9 mouse cellular contexts compared by ENCODE assay signal in the genomic region with DNA sequence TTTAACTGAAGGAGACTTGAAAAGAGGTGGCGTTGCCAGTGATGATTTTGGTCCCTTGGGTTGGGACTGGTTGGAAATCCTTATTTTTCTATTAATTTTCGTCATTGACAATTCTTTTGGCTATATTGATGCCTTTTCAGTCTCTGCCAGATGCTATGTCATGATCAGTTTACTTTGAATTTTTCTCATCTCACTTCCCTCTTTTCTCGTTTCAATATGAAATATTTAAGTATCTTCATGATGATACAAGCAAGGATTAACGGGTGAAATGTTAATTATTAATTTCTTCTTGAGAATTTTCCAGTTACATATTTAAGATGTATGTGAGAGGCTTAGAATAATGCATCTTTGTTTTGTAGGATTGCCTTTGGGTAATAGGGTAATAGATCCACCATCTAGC. TPM values are rescaled to one million over a fixed set of nuclear protein-coding genes. Genes with fewer than 3 reads are reported as not detected.
DNase-seq lines count a peak whose midpoint lies in the region; ATAC-seq and TF ChIP-seq lines count a peak whose summit lies in the region.
"Had no signal": no experiment of that assay in that cellular context is flagged by ENCODE, and none has a peak within 500 bp of the region (broad histone marks: within the 10 kb centered on the region; RNA-seq: fewer than 3 reads in every experiment).

No protein-coding gene starts in this region.

- no peaks in the 10 kb centered on the region for H3K27me3 ChIP-seq in heart, postnatal 0 days (ENCODE audit: control insufficient read depth, insufficient read depth, low read length)
- H3K27me3 ChIP-seq in MEL (ENCODE audit: control insufficient read depth in 1 of 2, insufficient read depth in 2 of 2, low read length in 2 of 2) = no peaks in the 10 kb centered on the region
- H3K27me3 ChIP-seq in hindbrain, embryonic 11.5 days (ENCODE audit: control insufficient read depth, insufficient read depth, low read length) = no peaks in the 10 kb centered on the region
- H3K27me3 ChIP-seq in midbrain, embryonic 10.5 days (ENCODE audit: low read depth, poor library complexity, severe bottlenecking) = peaks cover 10% of the 10 kb centered on the region; the same call in 1 of the 2 replicates
- H3K27me3 ChIP-seq: Patski had no signal

- H3K4me2 ChIP-seq in heart, postnatal 0 days (ENCODE audit: low read depth, low read length) = peak overlapping the region; percentile 91
- peak overlapping the region; percentile 67 for H3K4me2 ChIP-seq in hindbrain, embryonic 11.5 days (replicated peaks; ENCODE audit: low read depth, low read length)

- H3K36me3 ChIP-seq in heart, postnatal 0 days (replicated peaks; ENCODE audit: control insufficient read depth, insufficient read depth, low read length) = no peaks in the 10 kb centered on the region
- H3K36me3 ChIP-seq in MEL (ENCODE audit: control insufficient read depth in 1 of 2, insufficient read depth in 2 of 2, low read length in 2 of 2) = peaks cover 0 to 24% of the 10 kb centered on the region in 2 experiments; a peak in 2 of 4 replicates
- H3K36me3 ChIP-seq in hindbrain, embryonic 11.5 days (ENCODE audit: control insufficient read depth, insufficient read depth, low read length) = no peaks in the 10 kb centered on the region
- H3K36me3 ChIP-seq in midbrain, embryonic 10.5 days = no peaks in the 10 kb centered on the region

- peak overlapping the region; percentile 96 for H3K27ac ChIP-seq in heart, postnatal 0 days (ENCODE audit: low read depth)
- peak overlapping the region; percentile 4 for H3K27ac ChIP-seq in MEL (ENCODE audit: control insufficient read depth, low read depth, low read length)
- H3K27ac ChIP-seq in hindbrain, embryonic 11.5 days (ENCODE audit: low read depth, low read length) = peak overlapping the region; percentile 99
- peak overlapping the region; percentile 91 for H3K27ac ChIP-seq in midbrain, embryonic 10.5 days (replicated peaks)

- H3K4me1 ChIP-seq in heart, postnatal 0 days (ENCODE audit: control insufficient read depth, insufficient read depth) = peaks cover 10% of the 10 kb centered on the region
- H3K4me1 ChIP-seq in MEL (ENCODE audit: control insufficient read depth in 1 of 2, insufficient read depth in 2 of 2, low read length in 2 of 2) = peaks cover 12 to 15% of the 10 kb centered on the region in 2 experiments
- 0 out of 2 replicates have a peak, but pooled peaks cover 2% of the 10 kb centered on the region for H3K4me1 ChIP-seq in hindbrain, embryonic 11.5 days (replicated peaks; ENCODE audit: control insufficient read depth, insufficient read depth, low read length)
- H3K4me1 ChIP-seq in midbrain, embryonic 10.5 days = peaks cover 25% of the 10 kb centered on the region

- no peak for DNase-seq in heart, postnatal 0 days (ENCODE audit: low spot score)
- DNase-seq in heart, adult 18-20 months = no peak
- DNase-seq in MEL (ENCODE audit: low read depth, low spot score) = peak; percentile 54
- DNase-seq in hindbrain, embryonic 11.5 days (ENCODE audit: low spot score) = no peak
- DNase-seq in midbrain, embryonic 10.5 days (ENCODE audit: low spot score) = no peak
- DNase-seq in layer of hippocampus, postnatal 14 days (ENCODE audit: low spot score in 2 of 2) = no peak
- no peak for DNase-seq in cerebellum, adult 18-20 months
- no peak for DNase-seq in cerebellum, postnatal 14 days

- no peak for TF ChIP-seq CTCF in heart, postnatal 0 days (IDR thresholded peaks at IDR 0.05; ENCODE audit: low read depth)
- no peak for TF ChIP-seq CTCF in MEL (IDR thresholded peaks at IDR 0.05 in 2 of 3, conservative IDR thresholded peaks at IDR 0.05 in 1 of 3; ENCODE audit: control insufficient read depth in 1 of 3, insufficient read depth in 1 of 3, low read depth in 2 of 3, low read length in 3 of 3, poor library complexity in 1 of 3, severe bottlenecking in 1 of 3)

- peak overlapping the region; percentile 89 for H3K4me3 ChIP-seq in heart, postnatal 0 days (ENCODE audit: low read depth, low read length)
- peak overlapping the region; percentile 65 to 90 for H3K4me3 ChIP-seq in MEL (ENCODE audit: control insufficient read depth in 1 of 2, insufficient read depth in 1 of 2, low read depth in 2 of 2, low read length in 2 of 2)
- peak overlapping the region; percentile 82 for H3K4me3 ChIP-seq in hindbrain, embryonic 11.5 days (ENCODE audit: low read depth, low read length)
- peak overlapping the region; percentile 65 for H3K4me3 ChIP-seq in midbrain, embryonic 10.5 days

- peaks cover 31% of the 10 kb centered on the region for H3K79me2 ChIP-seq in MEL (ENCODE audit: control insufficient read depth, insufficient read depth, low read length, poor library complexity)

- H3K9ac ChIP-seq in heart, postnatal 0 days (replicated peaks; ENCODE audit: low read depth, low read length) = peak overlapping the region; percentile 96
- H3K9ac ChIP-seq in MEL (ENCODE audit: control insufficient read depth, low read depth, low read length, poor library complexity, severe bottlenecking) = peak overlapping the region; percentile 73
- H3K9ac ChIP-seq in hindbrain, embryonic 11.5 days (ENCODE audit: low read depth, low read length) = peak overlapping the region; percentile 99

- no peak for TF ChIP-seq EP300 in heart, postnatal 0 days (IDR thresholded peaks at IDR 0.05; ENCODE audit: low read depth)
- no peak for TF ChIP-seq EP300 in MEL (IDR thresholded peaks at IDR 0.05; ENCODE audit: low read depth in 1 of 2, low read length in 2 of 2)

- no peaks in the 10 kb centered on the region for H3K9me3 ChIP-seq in heart, postnatal 0 days (replicated peaks; ENCODE audit: control insufficient read depth, low read length)
- no peaks in the 10 kb centered on the region for H3K9me3 ChIP-seq in MEL (replicated peaks; ENCODE audit: insufficient read depth, low read length)
- no peaks in the 10 kb centered on the region for H3K9me3 ChIP-seq in hindbrain, embryonic 11.5 days (ENCODE audit: control insufficient read depth, low read length)
- no peaks in the 10 kb centered on the region for H3K9me3 ChIP-seq in midbrain, embryonic 10.5 days (replicated peaks)

- no peak for ATAC-seq in heart, postnatal 0 days (ENCODE audit: insufficient read depth, low read depth)
- ATAC-seq in hindbrain, embryonic 11.5 days (ENCODE audit: low FRiP score) = no peak

- no peak for TF ChIP-seq POLR2A in MEL (IDR thresholded peaks at IDR 0.05; ENCODE audit: control insufficient read depth in 1 of 2, insufficient read depth in 1 of 2, low read depth in 1 of 2, low read length in 2 of 2, poor library complexity in 1 of 2)

- WGBS in heart, postnatal 0 days = 10% methylated on average over 4 of the region's 4 CpGs
- WGBS in hindbrain, embryonic 11.5 days = 22% methylated on average over 4 of the region's 4 CpGs
- 29% methylated on average over 4 of the region's 4 CpGs for WGBS in midbrain, embryonic 10.5 days

- TF ChIP-seq RAD21 in MEL (IDR thresholded peaks at IDR 0.05; ENCODE audit: low read depth, low read length) = no peak

TF ChIP-seq in MEL, 35 proteins besides CTCF, POLR2A, EP300 and RAD21:
- TF ChIP-seq E2F4 (IDR thresholded peaks at IDR 0.05; ENCODE audit: borderline replicate concordance, low read depth, low read length) (no peak), SIN3A (IDR thresholded peaks at IDR 0.05; ENCODE audit: low read length) (0 out of 2 replicates have a peak, but pooled peaks have one; percentile 43)

RNA-seq across cellular contexts. Expression of gene Mrpl48, which starts 0.8 kb away (rescaled TPM):
- total RNA-seq in heart, postnatal 0 days (2014; rRNA removed; ENCODE audit: low replicate concordance) = 32.6 and 54.8 TPM in 2 replicates
- 119 and 121 TPM in 2 replicates for polyA plus RNA-seq in heart, postnatal 0 days (2015; fragmentation: Nextera tagmentation; extraction: Ambion mirVana)
- total RNA-seq in heart, adult 18-20 months (2021) = 10 to 100 TPM; 63.9 to 78.5 TPM
- 39.5 and 45.5 TPM in 2 replicates for total RNA-seq in MEL (2012; rRNA removed)
- polyA plus RNA-seq in MEL (2012; ENCODE audit: insufficient read depth in 1 of 2, insufficient read length in 2 of 2, low read depth in 1 of 2, low replicate concordance in 2 of 2, missing spikeins in 1 of 2) = 10 to 100 TPM in 1 of 2 experiments, not detected in 1; 67.3 TPM
- 62.9 and 73.1 TPM in 2 replicates for polyA plus RNA-seq in hindbrain, embryonic 11.5 days (2014; fragmentation: Nextera tagmentation; extraction: Ambion mirVana)
- 63.2 and 68.9 TPM in 2 replicates for polyA plus RNA-seq in midbrain, embryonic 10.5 days (2016; fragmentation: Nextera tagmentation; extraction: Ambion mirVana)
- 10 to 100 TPM; 57.7 to 62.5 TPM for total RNA-seq in layer of hippocampus, postnatal 14 days (2021)

RNA-seq across cellular contexts. Expression of gene Rab6a, which starts 1.7 kb away (rescaled TPM):
- 66.0 and 87.6 TPM in 2 replicates for total RNA-seq in heart, postnatal 0 days (2014; rRNA removed; ENCODE audit: low replicate concordance)
- 73.8 and 78.1 TPM in 2 replicates for polyA plus RNA-seq in heart, postnatal 0 days (2015; fragmentation: Nextera tagmentation; extraction: Ambion mirVana)
- total RNA-seq in heart, adult 18-20 months (2021) = 10 to 100 TPM; 60.2 to 63.9 TPM
- 43.2 and 45.1 TPM in 2 replicates for total RNA-seq in MEL (2012; rRNA removed)
- polyA plus RNA-seq in MEL (2012; ENCODE audit: insufficient read depth in 1 of 2, insufficient read length in 2 of 2, low read depth in 1 of 2, low replicate concordance in 2 of 2, missing spikeins in 1 of 2) = 10 to 100 TPM; 58.4 to 92.8 TPM
- 192 and 212 TPM in 2 replicates for polyA plus RNA-seq in hindbrain, embryonic 11.5 days (2014; fragmentation: Nextera tagmentation; extraction: Ambion mirVana)
- polyA plus RNA-seq in midbrain, embryonic 10.5 days (2016; fragmentation: Nextera tagmentation; extraction: Ambion mirVana) = 98.2 and 105 TPM in 2 replicates
- 100 to 1,000 TPM; 374 to 378 TPM for total RNA-seq in layer of hippocampus, postnatal 14 days (2021)

RNA-seq across cellular contexts. Expression of gene Plekhb1, which starts 53.3 kb away (rescaled TPM):
- total RNA-seq in heart, postnatal 0 days (2014; rRNA removed; ENCODE audit: low replicate concordance) = 2.7 TPM in 1 of 2 replicates, not detected in the other
- 1.0 and 1.1 TPM in 2 replicates for polyA plus RNA-seq in heart, postnatal 0 days (2015; fragmentation: Nextera tagmentation; extraction: Ambion mirVana)
- total RNA-seq in heart, adult 18-20 months (2021) = 1 to 10 TPM; 2.5 to 3.2 TPM
- total RNA-seq in MEL (2012; rRNA removed) = 0.07 and 0.12 TPM in 2 replicates
- polyA plus RNA-seq in MEL (2012; ENCODE audit: insufficient read depth in 1 of 2, insufficient read length in 2 of 2, low read depth in 1 of 2, low replicate concordance in 2 of 2, missing spikeins in 1 of 2) = under 1 TPM in 1 of 2 experiments, not detected in 1; 0.40 TPM
- 8.3 and 10.7 TPM in 2 replicates for polyA plus RNA-seq in hindbrain, embryonic 11.5 days (2014; fragmentation: Nextera tagmentation; extraction: Ambion mirVana)
- polyA plus RNA-seq in midbrain, embryonic 10.5 days (2016; fragmentation: Nextera tagmentation; extraction: Ambion mirVana) = 4.2 and 4.4 TPM in 2 replicates
- total RNA-seq in layer of hippocampus, postnatal 14 days (2021) = 10 to 100 TPM; 85.3 to 86.1 TPM

Comparison
In these comparisons a context has a peak if more than half of its experiments do, and no peak if none do; other contexts are left out.
1. H3K27ac ChIP-seq: peak in every context shown above with its lines; median percentile 99 in hindbrain, embryonic 11.5 days; 96 in heart, postnatal 0 days; 91 in midbrain, embryonic 10.5 days; 4 in MEL.
2. RNA of gene Plekhb1, which starts 53.3 kb away (total RNA-seq): 85.3 to 86.1 TPM in layer of hippocampus, postnatal 14 days; 2.5 to 3.2 TPM in heart, adult 18-20 months, 2.7 TPM in heart, postnatal 0 days and 0.07 to 0.12 TPM in MEL; every median in the first group is over 10 times any median in the second.
3. Peak in every context shown above with its lines, with median percentiles within 50 percentile points of each other: H3K4me3 ChIP-seq and H3K9ac ChIP-seq.